Mouse (Mus musculus) hindbrain, embryonic 16.5 days (tissue): ENCODE measurements around the gene Usp32. TPM values are rescaled to one million over a fixed set of nuclear protein-coding genes. Genes with fewer than 3 reads are reported as not detected.

Experiments
- polyA plus RNA-seq: library from polyadenylated mRNA; unstranded; fragments of >200 nt; fragmentation: Nextera tagmentation; extraction: Ambion mirVana; gene quantifications from 2 replicates; pipeline ENCODE4 v1.2.1, GENCODE M21; 2015

The Usp32 gene
- polyA plus RNA-seq, 1 experiment from 2014 or later: 9.7 TPM

Other genes starting within 250 kb of the Usp32 start
- 65.2 and 71.4 TPM in 2 replicates for gene Znhit3, start 223.8 kb downstream of the Usp32 start, polyA plus RNA-seq
- 5.5 and 7.1 TPM in 2 replicates for gene Car4, start 182.4 kb downstream of the Usp32 start, polyA plus RNA-seq
- 0.65 and 0.86 TPM in 2 replicates for gene 1700125H20Rik, start 30.2 kb upstream of the Usp32 start, polyA plus RNA-seq
- gene Appbp2, start 95.0 kb upstream of the Usp32 start, polyA plus RNA-seq: 46.4 and 47.0 TPM in 2 replicates
- 13.0 and 15.6 TPM in 2 replicates for gene Ppm1d, start 171.1 kb upstream of the Usp32 start, polyA plus RNA-seq
- 29.7 and 38.7 TPM in 2 replicates for gene Bcas3, start 213.0 kb upstream of the Usp32 start, polyA plus RNA-seq